Mouse (Mus musculus): ENCODE results near the gene Adcyap1r1.

The Adcyap1r1 gene

GRCm38 (mm10) chr6:55451771-55452371 lies at the start of gene Adcyap1r1:
TSS of gene Adcyap1r1 (plus strand) at chr6:55451978.
- DNase-seq (ENCODE audit: low spot score in 2 of 2): no peak

- DNase-seq (ENCODE audit: low spot score in 2 of 2): no peak
Observed at GRCm38 (mm10) chr6:55402041-55402776, 49.6 kb upstream of the Adcyap1r1 start.

- no peak for DNase-seq (ENCODE audit: low spot score in 2 of 2)
Observed at GRCm38 (mm10) chr6:55403411-55404309, 48.1 kb upstream of the Adcyap1r1 start.

- DNase-seq (ENCODE audit: low spot score in 2 of 2): no peak
Observed at GRCm38 (mm10) chr6:55404421-55404990, 47.3 kb upstream of the Adcyap1r1 start.

- no peak for DNase-seq (ENCODE audit: low spot score in 2 of 2)
Observed at GRCm38 (mm10) chr6:55407345-55407744, 44.4 kb upstream of the Adcyap1r1 start.

- DNase-seq (ENCODE audit: low spot score in 2 of 2): no peak
Observed at GRCm38 (mm10) chr6:55410119-55410775, 41.5 kb upstream of the Adcyap1r1 start.

- DNase-seq (ENCODE audit: low spot score in 2 of 2): no peak
Observed at GRCm38 (mm10) chr6:55410977-55411376, 40.8 kb upstream of the Adcyap1r1 start.

- DNase-seq (ENCODE audit: low spot score in 2 of 2): no peak
Observed at GRCm38 (mm10) chr6:55416202-55416601, 35.6 kb upstream of the Adcyap1r1 start.

GRCm38 (mm10) chr6:55418746-55419410 lies 32.9 kb upstream of the Adcyap1r1 start:
- DNase-seq (ENCODE audit: low spot score in 2 of 2): no peak

- DNase-seq (ENCODE audit: low spot score in 2 of 2): no peak
Observed at GRCm38 (mm10) chr6:55420411-55420810, 31.4 kb upstream of the Adcyap1r1 start.

GRCm38 (mm10) chr6:55420869-55421361 lies 30.9 kb upstream of the Adcyap1r1 start:
- no peak for DNase-seq (ENCODE audit: low spot score in 2 of 2)

GRCm38 (mm10) chr6:55432121-55432520 lies 19.7 kb upstream of the Adcyap1r1 start:
- no peak for DNase-seq (ENCODE audit: low spot score in 2 of 2)

GRCm38 (mm10) chr6:55434360-55434759 lies 17.4 kb upstream of the Adcyap1r1 start:
- no peak for DNase-seq (ENCODE audit: low spot score in 2 of 2)

- DNase-seq (ENCODE audit: low spot score in 2 of 2): no peak
Observed at GRCm38 (mm10) chr6:55435266-55436159, 16.3 kb upstream of the Adcyap1r1 start.

GRCm38 (mm10) chr6:55437919-55438318 lies 13.9 kb upstream of the Adcyap1r1 start:
- no peak for DNase-seq (ENCODE audit: low spot score in 2 of 2)

- DNase-seq (ENCODE audit: low spot score in 2 of 2): no peak
Observed at GRCm38 (mm10) chr6:55438837-55439236, 12.9 kb upstream of the Adcyap1r1 start.

- no peak for DNase-seq (ENCODE audit: low spot score in 2 of 2)
Observed at GRCm38 (mm10) chr6:55443927-55444688, 7.7 kb upstream of the Adcyap1r1 start.

GRCm38 (mm10) chr6:55444721-55445120 lies 7.1 kb upstream of the Adcyap1r1 start:
- no peak for DNase-seq (ENCODE audit: low spot score in 2 of 2)

GRCm38 (mm10) chr6:55448199-55448598 lies 3.6 kb upstream of the Adcyap1r1 start:
- no peak for DNase-seq (ENCODE audit: low spot score in 2 of 2)

All from natural killer cell, adult 2 months (primary cell).